Mouse (Mus musculus): ENCODE data around the gene Ppp1cc. TPM values are rescaled to one million over a fixed set of nuclear protein-coding genes. Genes with fewer than 3 reads are reported as not detected.

Gene Ppp1cc
- polyA plus RNA-seq (2017; shearing (Covaris generic)) = 62.8 TPM

DNA sequence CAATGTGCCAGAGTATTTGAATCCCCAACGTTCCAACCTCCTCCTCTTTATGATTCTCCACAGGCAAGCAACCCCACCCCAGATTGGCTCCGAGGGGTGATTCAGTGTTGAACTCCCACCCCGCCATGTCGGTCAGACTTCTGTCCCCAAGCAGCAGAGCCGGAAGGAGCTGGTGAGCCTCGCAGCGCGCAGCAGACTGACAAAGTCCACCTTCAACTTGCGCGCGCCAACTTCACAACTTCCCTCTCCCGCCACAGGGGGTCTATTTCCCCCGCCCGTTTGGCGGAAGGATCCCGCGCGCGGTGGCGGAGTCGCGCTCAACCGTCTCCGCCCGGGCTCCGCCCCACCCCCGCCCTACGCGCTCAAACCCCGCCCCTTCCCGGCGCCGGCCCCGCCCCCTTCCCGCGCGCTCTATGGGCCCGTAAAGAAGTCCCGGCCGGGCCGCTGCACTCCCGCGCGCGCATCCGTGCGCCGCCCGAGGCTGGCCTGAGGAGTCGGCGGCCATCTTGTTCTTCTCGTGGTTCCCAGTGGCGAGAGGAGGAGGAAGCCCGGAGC is at the start of gene Ppp1cc:
Gene Ppp1cc, plus strand, starts transcription at position 452 of the 555 bp plus-strand sequence.

DNA sequence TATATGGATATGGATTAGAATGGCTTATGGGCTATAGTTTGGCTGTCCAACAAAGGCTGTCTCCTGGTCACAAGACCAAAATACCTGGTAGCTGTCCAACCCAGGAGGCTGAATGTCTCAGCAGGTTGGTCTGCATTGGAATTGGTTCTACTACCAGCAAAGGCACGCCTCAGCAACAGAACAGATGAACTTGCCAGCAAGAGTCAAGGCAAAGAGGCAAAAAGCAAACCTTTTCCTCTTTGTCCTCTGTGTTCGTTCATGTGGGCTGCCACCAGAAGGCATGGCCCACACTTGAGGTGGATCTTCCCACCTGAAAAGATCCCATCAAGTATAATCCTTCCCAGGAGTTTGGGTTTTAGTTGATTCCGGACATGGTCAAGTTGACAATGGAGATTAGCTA is 17.4 kb upstream of the Ppp1cc start, which contains the start of gene Ccdc63:
Gene Ccdc63, minus strand, starts transcription at position 101 of the 400 bp plus-strand sequence.

DNA sequence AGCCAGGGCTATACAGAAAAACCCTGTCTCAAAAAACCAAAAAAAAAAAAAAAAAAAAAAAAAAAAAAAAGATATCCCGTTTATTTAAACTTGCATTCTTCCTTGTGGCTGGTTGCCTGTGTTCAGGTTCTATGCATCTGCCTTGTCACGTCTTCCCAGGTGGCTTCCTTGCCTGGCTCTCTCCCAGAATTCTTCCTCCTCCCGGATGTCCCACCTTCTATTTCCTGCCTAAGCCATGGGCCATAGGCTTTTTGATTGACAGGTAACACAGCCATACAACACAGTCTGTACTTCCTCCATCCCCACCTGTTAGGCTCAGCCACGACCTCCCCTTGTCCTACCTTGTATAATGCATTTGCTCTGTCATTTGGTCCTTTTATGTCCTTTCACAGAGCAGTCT is 48.4 kb downstream of the Ppp1cc start, which contains the start of gene Hvcn1:
Gene Hvcn1, plus strand, starts transcription at position 330 of the 400 bp plus-strand sequence.

Other genes with a start within 250 kb of the Ppp1cc start
- not detected for gene Cux2, start 108.2 kb upstream of the Ppp1cc start, polyA plus RNA-seq (2017; shearing (Covaris generic))
- not detected for gene Myl2, start 57.3 kb upstream of the Ppp1cc start, polyA plus RNA-seq (2017; shearing (Covaris generic))
- gene Ccdc63, start 17.5 kb upstream of the Ppp1cc start, polyA plus RNA-seq (2017; shearing (Covaris generic)) = 0.76 TPM
- 104 TPM for gene Hvcn1, start 48.5 kb downstream of the Ppp1cc start, polyA plus RNA-seq (2017; shearing (Covaris generic))
- gene Tctn1, start 106.2 kb downstream of the Ppp1cc start, polyA plus RNA-seq (2017; shearing (Covaris generic)) = 1.5 TPM
- gene Pptc7, start 126.1 kb downstream of the Ppp1cc start, polyA plus RNA-seq (2017; shearing (Covaris generic)) = 11.1 TPM
- 5.3 TPM for gene Rad9b, start 196.0 kb downstream of the Ppp1cc start, polyA plus RNA-seq (2017; shearing (Covaris generic))
- gene Vps29, start 196.1 kb downstream of the Ppp1cc start, polyA plus RNA-seq (2017; shearing (Covaris generic)) = 171 TPM
- gene Gpn3, start 213.6 kb downstream of the Ppp1cc start, polyA plus RNA-seq (2017; shearing (Covaris generic)) = 74.4 TPM
- gene Fam216a, start 214.1 kb downstream of the Ppp1cc start, polyA plus RNA-seq (2017; shearing (Covaris generic)) = 21.4 TPM
- gene Arpc3, start 233.6 kb downstream of the Ppp1cc start, polyA plus RNA-seq (2017; shearing (Covaris generic)) = 598 TPM